Mouse (Mus musculus) lung, postnatal 0 days (tissue): Measurements from ENCODE around the gene Emc4. TPM values are rescaled to one million over a fixed set of nuclear protein-coding genes. Genes with fewer than 3 reads are reported as not detected.

ENCODE experiments used
- ATAC-seq: fragments of 200-750 bp; cut with Nextera tagmentation; 2 replicates; pipeline ENCODE4 v1.8.0; 2017; ENCODE audit warnings: moderate library complexity
- DNase-seq: peaks from one replicate; pipeline ENCODE4 v3.0.0-alpha.2; 2016; ENCODE audit warnings: low spot score
- H3K27ac ChIP-seq: fragments of 300-500 bp; sonication (generic); 2 replicates; pipeline ENCODE4 v1.5.1; 2014; ENCODE audit warnings: antibody characterized with exemption, mild to moderate bottlenecking, low read length, mixed read lengths
- H3K27me3 ChIP-seq: fragments of 300-500 bp; sonication (generic); replicated peaks from 2 replicates; pipeline ENCODE4 v1.6.1; 2014; ENCODE audit warnings: low read length, mixed read lengths; ENCODE audit not compliant: insufficient read depth
- H3K36me3 ChIP-seq: fragments of 300-500 bp; sonication (generic); 2 replicates; pipeline ENCODE4 v1.6.1; 2014; ENCODE audit warnings: low read length, mixed read lengths; ENCODE audit not compliant: insufficient read depth
- H3K4me1 ChIP-seq: fragments of 300-500 bp; sonication (generic); 2 replicates; pipeline ENCODE4 v1.6.1; 2014; ENCODE audit warnings: antibody characterized with exemption, low read depth, low read length, mixed read lengths; ENCODE audit not compliant: insufficient read depth
- H3K4me2 ChIP-seq: fragments of 300-500 bp; sonication (generic); replicated peaks from 2 replicates; pipeline ENCODE4 v1.6.1; 2014; ENCODE audit warnings: low read depth, mild to moderate bottlenecking, low read length, moderate library complexity, mixed read lengths
- H3K4me3 ChIP-seq: fragments of 300-500 bp; sonication (generic); 2 replicates; pipeline ENCODE4 v1.5.1; 2014; ENCODE audit warnings: low read depth, low read length
- H3K9ac ChIP-seq: fragments of 300-500 bp; sonication (generic); replicated peaks from 2 replicates; pipeline ENCODE4 v1.6.1; 2014; ENCODE audit warnings: low read depth, mild to moderate bottlenecking
- H3K9me3 ChIP-seq: fragments of 300-500 bp; sonication (generic); 2 replicates; pipeline ENCODE4 v1.6.1; 2016; ENCODE audit warnings: low read length, mixed read lengths
- CTCF ChIP-seq: IDR thresholded peaks from 2 replicates; pipeline ENCODE4 v1.5.1; 2016; ENCODE audit warnings: antibody characterized with exemption, mild to moderate bottlenecking
- EP300 ChIP-seq: IDR thresholded peaks from 2 replicates; pipeline ENCODE4 v1.6.1; 2016; ENCODE audit warnings: antibody characterized with exemption, mild to moderate bottlenecking, control low read depth
- whole genome bisulfite sequencing: fragments of 180-500 bp; shearing (Covaris S2); extraction: QIAGEN DNeasy Blood & Tissue Kit; methylation state at CpG from one replicate; pipeline ENCODE4 v1.1.7; 2014; 5-methylcytosine and 5-hydroxymethylcytosine counted together
- polyA plus RNA-seq: library from polyadenylated mRNA; unstranded; fragments of >200 nt; fragmentation: Nextera tagmentation; extraction: Ambion mirVana; gene quantifications from 2 replicates; pipeline ENCODE4 v1.2.1, GENCODE M21; 2015

Emc4 gene
- polyA plus RNA-seq, 1 experiment from 2014 or later: 138 TPM

DNA sequence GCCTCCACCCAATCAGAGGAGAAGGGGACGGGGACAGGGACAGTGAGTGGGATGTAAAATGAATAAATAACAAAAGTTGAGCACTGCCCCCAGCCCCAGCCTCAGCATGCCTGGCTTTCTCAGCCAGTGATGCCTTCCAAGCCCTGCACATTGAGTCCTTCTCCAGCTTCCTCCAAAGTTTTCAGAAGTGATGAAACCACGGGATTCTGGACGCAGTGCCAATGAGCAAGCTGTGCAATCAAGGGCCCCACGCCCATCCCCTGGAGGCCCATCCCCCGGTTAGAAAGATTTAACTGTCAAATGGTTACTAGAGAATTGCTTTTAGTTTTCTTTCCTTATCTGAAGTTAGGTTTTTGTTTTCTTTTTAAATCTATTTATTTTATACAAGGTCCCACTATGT is 2.1 kb upstream of the Emc4 start:
- peak; percentile 30 for DNase-seq
- TF ChIP-seq CTCF: no peak
- no peak for TF ChIP-seq EP300
- WGBS: 56% methylated on average over 5 of the region's 5 CpGs

DNA sequence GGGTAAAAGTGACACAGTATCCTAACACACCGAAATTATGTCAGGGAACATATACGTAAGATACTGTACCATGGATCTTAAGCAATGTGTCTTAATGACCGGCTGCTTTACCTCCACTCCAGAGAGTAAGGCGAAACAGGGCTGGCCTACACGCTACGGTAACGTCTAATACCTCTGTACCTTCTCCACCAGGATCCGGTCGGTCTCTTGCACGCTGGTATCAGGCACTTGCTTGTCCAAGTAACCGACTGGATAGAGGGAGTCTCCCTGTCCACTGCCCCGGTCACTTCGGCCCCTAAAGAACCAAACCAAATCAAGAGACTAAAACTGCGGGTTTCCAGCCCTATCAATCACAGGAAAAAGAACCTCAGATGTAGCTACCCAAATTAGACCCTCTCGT is 605 bp downstream of the Emc4 start:
- Histone ChIP-seq H3K4me1 (peaks cover 8% of the 10 kb centered on the region; the same call in 1 of the 2 replicates), H3K4me2 (peak overlapping the region; percentile 85), H3K9ac (peak overlapping the region; percentile 70), H3K9me3 (no peaks in the 10 kb centered on the region), H3K36me3 (peaks cover 12% of the 10 kb centered on the region), H3K27me3 (no peaks in the 10 kb centered on the region), H3K4me3 (peak overlapping the region; percentile 60), H3K27ac (peak overlapping the region; percentile 57)
- DNase-seq: no peak
- ATAC-seq: peak; percentile 15; the same call in 1 of the 2 replicates
- TF ChIP-seq CTCF: no peak
- TF ChIP-seq EP300: no peak
- 14% methylated on average over 15 of the region's 15 CpGs for WGBS

More for the DNA sequence above, 2.1 kb upstream of the Emc4 start:
- no peaks in the 10 kb centered on the region for H3K9me3 ChIP-seq
- no peaks in the 10 kb centered on the region for H3K27me3 ChIP-seq
- H3K4me3 ChIP-seq: no peak overlapping the region
- no peak overlapping the region for H3K4me2 ChIP-seq
- H3K9ac ChIP-seq: no peak overlapping the region
- no peaks in the 10 kb centered on the region for H3K36me3 ChIP-seq
- H3K27ac ChIP-seq: no peak overlapping the region
- no peak for ATAC-seq
- H3K4me1 ChIP-seq: peaks cover 8% of the 10 kb centered on the region; the same call in 1 of the 2 replicates

DNA sequence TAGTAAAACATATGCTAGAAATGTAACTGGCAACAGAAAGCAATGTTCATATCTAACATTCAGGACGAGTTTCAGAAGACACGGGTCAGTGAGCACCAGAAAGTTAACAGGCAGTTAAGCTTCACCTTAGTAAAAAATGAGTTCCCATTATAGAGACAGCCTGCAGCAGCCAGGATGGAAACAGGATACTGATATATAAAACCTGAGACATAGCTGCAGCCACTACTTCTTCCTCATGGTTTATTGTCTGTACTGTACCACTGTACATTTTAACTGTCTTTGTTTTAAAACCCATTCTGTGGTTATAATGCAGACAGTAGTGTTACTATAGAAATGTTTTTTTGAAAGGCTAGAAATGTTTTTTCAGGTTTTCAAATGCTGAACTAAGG is 7.1 kb downstream of the Emc4 start:
- no peak overlapping the region for H3K4me3 ChIP-seq
- DNase-seq (no peak), ATAC-seq (no peak)
- H3K4me1 ChIP-seq: no peaks in the 10 kb centered on the region; the same call in 1 of the 2 replicates
- no peak for TF ChIP-seq CTCF
- no peak for TF ChIP-seq EP300
- H3K27me3 ChIP-seq: no peaks in the 10 kb centered on the region
- H3K27ac ChIP-seq: peak overlapping the region; percentile 66; the same call in 1 of the 2 replicates
- H3K9ac ChIP-seq: no peak overlapping the region
- H3K4me2 ChIP-seq: no peak overlapping the region
- H3K9me3 ChIP-seq: no peaks in the 10 kb centered on the region
- 87% methylated on average over 2 of the region's 2 CpGs for WGBS
- peaks cover 31% of the 10 kb centered on the region for H3K36me3 ChIP-seq

DNA sequence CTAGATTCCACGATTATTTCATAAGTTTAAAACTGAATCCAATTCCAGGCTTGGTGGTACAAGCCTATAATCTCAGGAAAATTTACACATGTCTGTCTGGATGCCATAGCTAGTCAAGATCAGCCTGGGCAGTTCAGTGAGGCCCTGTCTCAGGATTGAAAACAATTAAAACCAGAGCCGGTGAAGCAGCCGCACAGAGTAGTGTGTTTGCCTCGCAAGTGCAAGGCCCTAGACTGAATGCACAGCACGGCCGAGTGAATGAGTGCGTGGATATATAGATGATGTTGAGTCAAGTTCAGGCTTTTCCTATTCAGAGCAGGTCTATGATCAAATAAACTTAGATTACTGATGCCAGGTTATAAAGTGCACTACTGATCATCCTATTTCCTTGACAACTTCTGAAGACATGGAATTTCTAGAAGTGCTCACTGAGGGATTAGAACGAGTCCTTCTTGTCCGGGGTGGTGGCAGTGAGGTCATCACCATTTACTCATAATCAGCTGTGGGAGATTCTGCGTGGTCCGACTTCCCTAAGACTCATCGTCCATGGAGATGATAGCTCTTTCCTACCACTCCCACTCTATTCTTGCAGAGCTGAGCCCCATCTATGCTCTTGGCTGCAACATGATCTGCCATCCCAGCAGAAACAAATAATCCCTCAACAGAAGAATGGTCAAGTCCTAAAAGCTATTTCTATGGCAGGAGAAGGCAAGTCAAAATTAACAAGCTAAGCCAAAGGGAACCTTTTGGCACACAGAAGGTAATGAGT is 7.6 kb downstream of the Emc4 start:
- TF ChIP-seq EP300: no peak
- no peak for TF ChIP-seq CTCF
- Histone ChIP-seq H3K27ac (peak overlapping the region; percentile 66), H3K4me2 (no peak overlapping the region), H3K4me1 (no peaks in the 10 kb centered on the region; the same call in 1 of the 2 replicates), H3K27me3 (no peaks in the 10 kb centered on the region), H3K36me3 (peaks cover 31% of the 10 kb centered on the region), H3K9me3 (no peaks in the 10 kb centered on the region), H3K9ac (no peak overlapping the region), H3K4me3 (no peak overlapping the region)
- DNase-seq (no peak), ATAC-seq (no peak; the same call in 1 of the 2 replicates)
- WGBS: 77% methylated on average over 12 of the region's 12 CpGs

DNA sequence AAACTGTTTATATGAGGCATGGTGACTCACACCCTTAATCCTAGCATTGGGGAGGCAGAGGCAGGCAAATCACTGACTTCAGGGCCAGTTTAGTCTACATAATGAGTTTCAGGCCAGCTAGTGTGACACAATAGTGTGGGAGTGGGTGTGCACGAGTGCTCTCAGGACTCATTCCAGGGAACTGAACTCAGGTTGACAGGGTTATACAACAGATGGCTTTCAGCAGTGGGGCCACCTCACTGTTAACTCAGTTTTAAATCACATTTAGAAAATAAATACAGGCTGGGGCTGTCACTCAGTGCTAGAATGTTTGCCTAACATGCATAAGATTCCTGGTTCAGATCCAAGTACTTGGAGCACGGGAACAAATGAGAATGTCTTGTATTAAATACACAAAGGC is 8.2 kb downstream of the Emc4 start:
- Histone ChIP-seq H3K4me1 (no peaks in the 10 kb centered on the region; the same call in 1 of the 2 replicates), H3K4me2 (no peak overlapping the region), H3K27ac (peak overlapping the region; percentile 79), H3K36me3 (peaks cover 31% of the 10 kb centered on the region), H3K27me3 (no peaks in the 10 kb centered on the region), H3K9me3 (no peaks in the 10 kb centered on the region), H3K4me3 (no peak overlapping the region), H3K9ac (no peak overlapping the region)
- WGBS: 21% methylated on average over 2 of the region's 2 CpGs
- ATAC-seq: peak; percentile 87
- DNase-seq: peak; percentile 85
- TF ChIP-seq EP300 (peak; percentile 62), CTCF (no peak)

DNA sequence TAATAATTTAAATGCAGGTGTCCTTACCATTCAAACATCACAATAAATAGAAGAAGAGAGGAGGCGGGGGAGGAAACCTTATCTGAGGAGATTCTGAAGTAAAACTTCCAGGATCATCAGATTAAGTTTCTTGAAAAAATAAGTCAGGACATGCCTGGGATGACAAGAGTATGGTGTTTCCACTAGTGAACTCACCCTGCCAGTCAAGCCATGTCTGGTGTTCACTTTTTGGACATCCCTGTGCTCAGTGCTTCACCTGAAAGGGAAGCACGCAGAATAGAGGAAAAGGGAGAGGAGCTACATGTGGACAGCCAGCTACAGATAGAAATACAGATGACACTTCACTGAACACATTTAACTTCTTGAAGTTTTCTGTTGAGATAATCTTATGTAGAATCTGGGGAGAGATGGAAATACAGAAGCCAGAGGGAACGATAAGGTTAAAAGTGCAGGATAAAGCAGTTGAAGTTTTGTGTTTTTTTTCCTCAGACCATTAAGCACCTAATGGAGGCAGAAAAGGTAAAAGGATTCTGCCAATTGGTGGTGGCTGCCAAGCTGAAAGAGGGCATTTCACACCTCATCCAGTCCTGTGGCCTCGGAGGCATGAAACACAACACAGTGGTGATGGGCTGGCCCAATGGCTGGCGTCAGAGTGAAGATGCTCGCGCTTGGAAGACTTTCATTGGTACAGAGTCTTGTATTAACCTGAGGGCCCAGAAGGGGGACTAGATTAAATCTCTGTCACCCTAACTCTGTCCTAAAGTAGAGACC is 14.0 kb downstream of the Emc4 start:
- Histone ChIP-seq H3K4me3 (no peak overlapping the region), H3K4me1 (no peaks in the 10 kb centered on the region), H3K4me2 (no peak overlapping the region), H3K9ac (no peak overlapping the region), H3K36me3 (peaks cover 32% of the 10 kb centered on the region), H3K27ac (no peak overlapping the region), H3K9me3 (no peaks in the 10 kb centered on the region), H3K27me3 (no peaks in the 10 kb centered on the region)
- TF ChIP-seq EP300: no peak
- TF ChIP-seq CTCF: no peak
- ATAC-seq (no peak), DNase-seq (no peak)
- WGBS: 86% methylated on average over 7 of the region's 7 CpGs
